Mouse (Mus musculus) Patski (cell line): Measurements from ENCODE around the gene Hint2. TPM values are rescaled to one million over a fixed set of nuclear protein-coding genes. Genes with fewer than 3 reads are reported as not detected.
A peak's percentile ranks its signal among the peaks of the same experiment; 100 is the strongest.

Experiments
- ATAC-seq: fragments of 100-300 bp; one replicate; pipeline ENCODE4 v1.8.0; 2021
- CTCF ChIA-PET: fragments of 350-600 bp; sonication (Branson Sonifier 250); formaldehyde crosslinking; loops from one replicate; lab custom pipeline; 2022; ENCODE audit warnings: inconsistent platforms; lab: Charles Lee
- POLR2A ChIA-PET: fragments of 350-600 bp; sonication (Branson Sonifier 250); formaldehyde crosslinking; loops from one replicate; lab custom pipeline; 2022; ENCODE audit warnings: antibody characterized with exemption, inconsistent platforms; lab: Charles Lee
- DNase-seq: peaks from one replicate; pipeline ENCODE4 v3.0.0-alpha.2; 2011; ENCODE audit warnings: low read depth, low spot score
- H3K27me3 ChIP-seq: fragments of 371-371 bp; one replicate; pipeline ENCODE4 v1.5.1; 2021
- CTCF ChIP-seq: fragments of 100-300 bp; IDR thresholded peaks from one replicate; pipeline ENCODE4 v1.5.1; 2021
- in situ Hi-C: fragments of 300-500 bp; cut with MboI; formaldehyde crosslinking; loops from 3 replicates; pipeline ENCODE4 v1.11.1; 2018; ENCODE audit warnings: low pct_unique_long_range_greater_than_20kb, mixed read lengths
- polyA plus RNA-seq: library from polyadenylated mRNA; unstranded; gene quantifications from one replicate; pipeline ENCODE4 v1.2.3, GENCODE M21; 2021

Hint2 gene
- polyA plus RNA-seq, 1 experiment from 2014 or later = 69.0 TPM

GRCm38 (mm10) chr4:43633296-43633695 lies 23.0 kb downstream of the Hint2 start:
- ATAC-seq (no peak), DNase-seq (no peak)
- in situ Hi-C loops = loop anchor here (5.0 kb wide), 1 partner anchor 74 kb away; no protein-coding TSS in a partner anchor
- CTCF ChIA-PET = interaction anchor here (1.0 kb wide), 1 partner anchor 33 kb away, joined by 3 read pairs; no protein-coding TSS in a partner anchor
- no peak for TF ChIP-seq CTCF
- no peaks in the 10 kb centered on the region for H3K27me3 ChIP-seq
- POLR2A ChIA-PET = no interaction called here

GRCm38 (mm10) chr4:43631956-43632920 lies 24.0 kb downstream of the Hint2 start:
- H3K27me3 ChIP-seq = no peaks in the 10 kb centered on the region
- DNase-seq (no peak), ATAC-seq (no peak)
- ChIA-PET CTCF (interaction anchor here (1.0 to 1.3 kb wide), 2 partner anchors 34 kb away, joined by 3 to 4 read pairs; no protein-coding TSS in a partner anchor), POLR2A (interaction anchor here (1.8 kb wide), 1 partner anchor 36 kb away, joined by 5 read pairs; no protein-coding TSS in a partner anchor)
- no peak for TF ChIP-seq CTCF
- in situ Hi-C loops = loop anchor here (5.0 kb wide), 1 partner anchor 75 kb away; no protein-coding TSS in a partner anchor

GRCm38 (mm10) chr4:43631046-43631955 lies 25.0 kb downstream of the Hint2 start, which contains the start of gene Npr2:
Gene Npr2 (plus strand): TSS chr4:43631935.
- ChIA-PET POLR2A (interaction anchor here (1.0 to 1.8 kb wide), 3 partner anchors 24 to 37 kb away, joined by 3 to 5 read pairs (median 4); no protein-coding TSS in a partner anchor), CTCF (interaction anchor here (1.0 to 1.8 kb wide), 9 partner anchors 13 to 113 kb away, joined by 3 to 15 read pairs (median 4); partner anchors contain the start of gene Hint2)
- TF ChIP-seq CTCF = no peak
- DNase-seq (no peak), ATAC-seq (peak; percentile 26)
- in situ Hi-C loops = loop anchor here (5.0 kb wide), 1 partner anchor 76 kb away; no protein-coding TSS in a partner anchor
- H3K27me3 ChIP-seq = no peaks in the 10 kb centered on the region

GRCm38 (mm10) chr4:43630671-43631045 lies 25.6 kb downstream of the Hint2 start:
- in situ Hi-C loops = loop anchor here (5.0 kb wide), 1 partner anchor 77 kb away; no protein-coding TSS in a partner anchor
- no peaks in the 10 kb centered on the region for H3K27me3 ChIP-seq
- no peak for DNase-seq
- ChIA-PET CTCF (interaction anchor here (0.7 to 1.8 kb wide), 17 partner anchors 11 to 113 kb away, joined by 3 to 15 read pairs (median 4); partner anchors contain the start of genes Creb3, Hint2, Olfr71 and Tln1), POLR2A (interaction anchor here (1.0 to 1.3 kb wide), 2 partner anchors 24 to 36 kb away, joined by 3 to 4 read pairs; no protein-coding TSS in a partner anchor)
- no peak for ATAC-seq
- TF ChIP-seq CTCF = no peak

GRCm38 (mm10) chr4:43630030-43630581 lies 26.2 kb downstream of the Hint2 start:
- DNase-seq (peak; percentile 59), ATAC-seq (peak; percentile 49)
- TF ChIP-seq CTCF = no peak
- in situ Hi-C loops = loop anchor here (5.0 kb wide), 1 partner anchor 77 kb away; no protein-coding TSS in a partner anchor
- ChIA-PET POLR2A (interaction anchor here (1.0 to 1.3 kb wide), 2 partner anchors 23 to 37 kb away, joined by 3 to 4 read pairs; no protein-coding TSS in a partner anchor), CTCF (interaction anchor here (0.7 to 1.8 kb wide), 21 partner anchors 11 to 203 kb away, joined by 3 to 15 read pairs (median 4); partner anchors contain the start of genes Creb3, Hint2, Olfr71 and Tln1)
- H3K27me3 ChIP-seq = no peaks in the 10 kb centered on the region

GRCm38 (mm10) chr4:43629106-43629817 lies 27.0 kb downstream of the Hint2 start:
- no peak for ATAC-seq
- ChIA-PET POLR2A (no interaction called here), CTCF (interaction anchor here (1.0 to 1.8 kb wide), 18 partner anchors 12 to 204 kb away, joined by 3 to 15 read pairs (median 4); partner anchors contain the start of genes Creb3, Olfr71 and Tln1)
- no peak for TF ChIP-seq CTCF
- in situ Hi-C loops = no loop called here
- H3K27me3 ChIP-seq = no peaks in the 10 kb centered on the region
- no peak for DNase-seq

GRCm38 (mm10) chr4:43620146-43620778 lies 36.0 kb downstream of the Hint2 start:
- no peak for TF ChIP-seq CTCF
- in situ Hi-C loops = no loop called here
- no peaks in the 10 kb centered on the region for H3K27me3 ChIP-seq
- ChIA-PET CTCF (no interaction called here), POLR2A (no interaction called here)
- DNase-seq (no peak), ATAC-seq (no peak)

- in situ Hi-C loops = no loop called here
These were observed 43.1 kb downstream of the Hint2 start for GRCm38 (mm10) chr4:43613060-43613730.

More at GRCm38 (mm10) chr4:43613060-43613730, 43.1 kb downstream of the Hint2 start:
- ChIA-PET CTCF (no interaction called here), POLR2A (no interaction called here)
- TF ChIP-seq CTCF = no peak
- ATAC-seq (no peak), DNase-seq (no peak)
- H3K27me3 ChIP-seq = no peaks in the 10 kb centered on the region
